Mouse (Mus musculus): ENCODE measurements at regions not wholly inside any gene's neighbourhood (a gene's known extent, or its start where the extent isn't known, plus 50 kb on each side); places are given as distances from the start of the nearest gene placed in this dataset.
"Not testable (repeated sequence)": the region's sequence is repeated elsewhere in the genome, so short reads cannot be mapped to it uniquely, and the experiment has no call there.

- Histone ChIP-seq H3K4me1 (no peaks in the 10 kb centered on the region), H3K27me3 (no peaks in the 10 kb centered on the region), H3K36me3 (no peaks in the 10 kb centered on the region), H3K27ac (no peak overlapping the region), H3K9me3 (replicated peaks) (no peaks in the 10 kb centered on the region), H3K9ac (no peak overlapping the region), H3K4me3 (no peak overlapping the region), H3K4me2 (replicated peaks) (no peak overlapping the region)
- 54% methylated on average over 8 of the region's 8 CpGs for WGBS
- no peak for ATAC-seq (ENCODE audit: low FRiP score)
Observed at GRCm38 (mm10) chr1:83970641-83971285, 393.2 kb downstream of the Pid1 start.

- not testable (repeated sequence) for H3K9ac ChIP-seq; H3K4me2 ChIP-seq (replicated peaks); H3K36me3 ChIP-seq; H3K27ac ChIP-seq; H3K9me3 ChIP-seq (replicated peaks); H3K4me3 ChIP-seq; H3K27me3 ChIP-seq; H3K4me1 ChIP-seq; ATAC-seq (ENCODE audit: low FRiP score)
Observed at GRCm38 (mm10) chr1:83964631-83965030, 399.3 kb downstream of the Pid1 start.

GRCm38 (mm10) chr1:83961761-83962160 is 402.2 kb downstream of the Pid1 start:
- no peak for ATAC-seq (ENCODE audit: low FRiP score)

GRCm38 (mm10) chr1:83959756-83960155 is 404.2 kb downstream of the Pid1 start:
- Histone ChIP-seq H3K27me3 (no peaks in the 10 kb centered on the region), H3K4me1 (no peaks in the 10 kb centered on the region), H3K4me2 (replicated peaks) (no peak overlapping the region), H3K4me3 (no peak overlapping the region), H3K27ac (no peak overlapping the region), H3K9ac (no peak overlapping the region), H3K36me3 (no peaks in the 10 kb centered on the region), H3K9me3 (replicated peaks) (no peaks in the 10 kb centered on the region)
- 72% methylated on average over 4 of the region's 4 CpGs for WGBS
- ATAC-seq (ENCODE audit: low FRiP score) = no peak

More at GRCm38 (mm10) chr1:83961761-83962160, 402.2 kb downstream of the Pid1 start:
- Histone ChIP-seq H3K9ac (no peak overlapping the region), H3K4me1 (no peaks in the 10 kb centered on the region), H3K27ac (no peak overlapping the region), H3K36me3 (no peaks in the 10 kb centered on the region), H3K4me2 (replicated peaks) (no peak overlapping the region), H3K4me3 (no peak overlapping the region), H3K9me3 (replicated peaks) (no peaks in the 10 kb centered on the region), H3K27me3 (no peaks in the 10 kb centered on the region)
- WGBS = 90% methylated on average over 2 of the region's 2 CpGs

- Histone ChIP-seq H3K9ac (no peak overlapping the region), H3K4me1 (no peaks in the 10 kb centered on the region), H3K9me3 (replicated peaks) (no peaks in the 10 kb centered on the region), H3K4me3 (no peak overlapping the region), H3K4me2 (replicated peaks) (no peak overlapping the region), H3K36me3 (no peaks in the 10 kb centered on the region), H3K27ac (no peak overlapping the region), H3K27me3 (no peaks in the 10 kb centered on the region)
- ATAC-seq (ENCODE audit: low FRiP score) = no peak
- WGBS = 93% methylated on average over 2 of the region's 2 CpGs
Observed at GRCm38 (mm10) chr1:83922900-83923299, 441.1 kb downstream of the Pid1 start.

GRCm38 (mm10) chr1:83915454-83915853 is 448.5 kb downstream of the Pid1 start:
- H3K4me1 ChIP-seq = no peaks in the 10 kb centered on the region
- no peak for ATAC-seq (ENCODE audit: low FRiP score)
- no peak overlapping the region for H3K4me2 ChIP-seq (replicated peaks)
- 86% methylated on average over 4 of the region's 5 CpGs for WGBS
- no peak overlapping the region for H3K27ac ChIP-seq
- no peaks in the 10 kb centered on the region for H3K36me3 ChIP-seq
- H3K9me3 ChIP-seq (replicated peaks) = no peaks in the 10 kb centered on the region
- H3K27me3 ChIP-seq = no peaks in the 10 kb centered on the region
- H3K9ac ChIP-seq = no peak overlapping the region
- H3K4me3 ChIP-seq = no peak overlapping the region

- Histone ChIP-seq H3K4me2 (replicated peaks) (no peak overlapping the region), H3K36me3 (no peaks in the 10 kb centered on the region), H3K27ac (no peak overlapping the region), H3K27me3 (no peaks in the 10 kb centered on the region), H3K4me1 (0 out of 2 replicates have a peak, but pooled peaks cover 2% of the 10 kb centered on the region), H3K9ac (no peak overlapping the region), H3K4me3 (no peak overlapping the region), H3K9me3 (replicated peaks) (no peaks in the 10 kb centered on the region)
- WGBS = 45% methylated on average over 3 of the region's 3 CpGs
- no peak for ATAC-seq (ENCODE audit: low FRiP score)
Observed at GRCm38 (mm10) chr1:83907347-83907746, 456.6 kb downstream of the Pid1 start.

GRCm38 (mm10) chr1:83906906-83907305 is 457.1 kb downstream of the Pid1 start:
- H3K4me1 ChIP-seq = 0 out of 2 replicates have a peak, but pooled peaks cover 2% of the 10 kb centered on the region
- no peak; the same call in 1 of the 2 replicates for ATAC-seq (ENCODE audit: low FRiP score)
- H3K27me3 ChIP-seq = no peaks in the 10 kb centered on the region
- no peak overlapping the region for H3K9ac ChIP-seq
- no peak overlapping the region for H3K27ac ChIP-seq
- H3K36me3 ChIP-seq = no peaks in the 10 kb centered on the region
- H3K4me2 ChIP-seq (replicated peaks) = no peak overlapping the region
- H3K9me3 ChIP-seq (replicated peaks) = no peaks in the 10 kb centered on the region
- no peak overlapping the region for H3K4me3 ChIP-seq

- Histone ChIP-seq H3K9ac (no peak overlapping the region), H3K36me3 (no peaks in the 10 kb centered on the region), H3K4me1 (peaks cover 4% of the 10 kb centered on the region; the same call in 1 of the 2 replicates), H3K27ac (no peak overlapping the region), H3K4me3 (no peak overlapping the region), H3K27me3 (no peaks in the 10 kb centered on the region), H3K9me3 (replicated peaks) (no peaks in the 10 kb centered on the region), H3K4me2 (replicated peaks) (no peak overlapping the region)
- no peak for ATAC-seq (ENCODE audit: low FRiP score)
- 85% methylated on average over 4 of the region's 4 CpGs for WGBS
Observed at GRCm38 (mm10) chr1:83900135-83900534, 463.8 kb downstream of the Pid1 start.

- Histone ChIP-seq H3K9ac (no peak overlapping the region), H3K4me1 (peaks cover 4% of the 10 kb centered on the region; the same call in 1 of the 2 replicates), H3K4me3 (no peak overlapping the region), H3K9me3 (replicated peaks) (no peaks in the 10 kb centered on the region), H3K27me3 (no peaks in the 10 kb centered on the region), H3K36me3 (no peaks in the 10 kb centered on the region), H3K27ac (no peak overlapping the region), H3K4me2 (replicated peaks) (no peak overlapping the region)
- ATAC-seq (ENCODE audit: low FRiP score) = no peak
- WGBS = 36% methylated on average over 5 of the region's 5 CpGs
Observed at GRCm38 (mm10) chr1:83896650-83897049, 467.3 kb downstream of the Pid1 start.

GRCm38 (mm10) chr1:83879109-83879399 is 471.1 kb upstream of the Sphkap start:
- H3K27me3 ChIP-seq = no peaks in the 10 kb centered on the region
- peak overlapping the region; percentile 57 for H3K27ac ChIP-seq
- H3K9me3 ChIP-seq (replicated peaks) = no peaks in the 10 kb centered on the region
- H3K4me1 ChIP-seq = peaks cover 3% of the 10 kb centered on the region; the same call in 1 of the 2 replicates
- peak; percentile 88 for ATAC-seq (ENCODE audit: low FRiP score)
- 45% methylated on average over 4 of the region's 4 CpGs for WGBS
- no peak overlapping the region for H3K9ac ChIP-seq
- no peak overlapping the region for H3K4me2 ChIP-seq (replicated peaks)
- no peak overlapping the region for H3K4me3 ChIP-seq
- H3K36me3 ChIP-seq = no peaks in the 10 kb centered on the region

- no peaks in the 10 kb centered on the region for H3K9me3 ChIP-seq (replicated peaks)
- no peak overlapping the region for H3K9ac ChIP-seq
- H3K4me1 ChIP-seq = peaks cover 3% of the 10 kb centered on the region; the same call in 1 of the 2 replicates
- peak overlapping the region; percentile 57 for H3K27ac ChIP-seq
- no peak overlapping the region for H3K4me3 ChIP-seq
- no peaks in the 10 kb centered on the region for H3K27me3 ChIP-seq
- ATAC-seq (ENCODE audit: low FRiP score) = peak; percentile 78
- H3K4me2 ChIP-seq (replicated peaks) = no peak overlapping the region
- 74% methylated on average over 8 of the region's 8 CpGs for WGBS
- no peaks in the 10 kb centered on the region for H3K36me3 ChIP-seq
Observed at GRCm38 (mm10) chr1:83878330-83879108, 470.5 kb upstream of the Sphkap start.
